Mouse (Mus musculus) stomach, embryonic 16.5 days (tissue): ENCODE results near the gene Fam207a. TPM values are rescaled to one million over a fixed set of nuclear protein-coding genes. Genes with fewer than 3 reads are reported as not detected.

Source experiments
- ATAC-seq: fragments of 200-750 bp; cut with Nextera tagmentation; 2 replicates; pipeline ENCODE4 v1.8.0; 2017; ENCODE audit warnings: moderate number of reproducible peaks, moderate TSS enrichment; ENCODE audit not compliant: insufficient read depth, low FRiP score
- H3K27ac ChIP-seq: fragments of 300-500 bp; sonication (generic); 2 replicates; pipeline ENCODE4 v1.5.1; 2014; ENCODE audit warnings: low read length
- H3K27me3 ChIP-seq: fragments of 300-500 bp; sonication (generic); 2 replicates; pipeline ENCODE4 v1.6.1; 2014; ENCODE audit warnings: low read length, control low read depth, mixed read lengths; ENCODE audit not compliant: control insufficient read depth, insufficient read depth
- H3K36me3 ChIP-seq: fragments of 300-500 bp; sonication (generic); 2 replicates; pipeline ENCODE4 v1.6.1; 2014; ENCODE audit warnings: low read length; ENCODE audit not compliant: control insufficient read depth, insufficient read depth
- H3K4me1 ChIP-seq: fragments of 300-500 bp; sonication (generic); 2 replicates; pipeline ENCODE4 v1.6.1; 2014; ENCODE audit warnings: low read length, control low read depth, mixed read lengths; ENCODE audit not compliant: control insufficient read depth, insufficient read depth
- H3K4me2 ChIP-seq: fragments of 300-500 bp; sonication (generic); 2 replicates; pipeline ENCODE4 v1.6.1; 2014; ENCODE audit warnings: low read depth, low read length, mixed read lengths
- H3K4me3 ChIP-seq: fragments of 300-500 bp; sonication (generic); replicated peaks from 2 replicates; pipeline ENCODE4 v1.5.1; 2014; ENCODE audit warnings: mild to moderate bottlenecking, low read length
- H3K9ac ChIP-seq: fragments of 300-500 bp; sonication (generic); 2 replicates; pipeline ENCODE4 v1.6.1; 2014; ENCODE audit warnings: low read length
- H3K9me3 ChIP-seq: fragments of 300-500 bp; sonication (generic); replicated peaks from 2 replicates; pipeline ENCODE4 v1.6.1; 2016; ENCODE audit warnings: low read length, control low read depth; ENCODE audit not compliant: control insufficient read depth
- WGBS: fragments of 180-500 bp; shearing (Covaris S2); extraction: QIAGEN DNeasy Blood & Tissue Kit; methylation state at CpG from one replicate; pipeline ENCODE4 v1.1.7; 2014; 5-methylcytosine and 5-hydroxymethylcytosine counted together
- polyA plus RNA-seq: library from polyadenylated mRNA; unstranded; fragments of >200 nt; fragmentation: Nextera tagmentation; extraction: Ambion mirVana; gene quantifications from 2 replicates; pipeline ENCODE4 v1.2.1, GENCODE M21; 2015

Fam207a gene
- polyA plus RNA-seq, 1 experiment from 2014 or later: 31.0 TPM

DNA sequence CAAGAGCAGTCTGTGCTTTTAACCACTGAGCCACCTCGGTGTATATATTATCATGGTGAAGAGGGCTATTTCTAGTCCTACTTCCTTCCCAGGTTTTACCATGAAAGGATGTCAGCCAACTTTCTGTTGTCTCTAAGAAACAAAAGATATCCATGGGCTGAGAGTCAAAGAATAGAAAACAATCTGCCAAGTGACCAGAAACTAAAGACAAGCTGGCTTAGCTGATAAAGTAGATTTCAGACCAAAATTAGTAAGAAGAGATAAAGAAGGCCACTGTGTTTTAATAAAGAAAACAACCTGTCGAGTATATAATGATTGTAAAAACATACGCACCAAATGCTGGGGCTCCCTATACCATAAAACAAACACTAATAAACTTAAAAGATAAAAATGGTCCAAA lies 38.7 kb downstream of the Fam207a start:
- no peak for ATAC-seq
- H3K4me1 ChIP-seq: peaks cover 5% of the 10 kb centered on the region; the same call in 1 of the 2 replicates
- WGBS: 68% methylated on average over 3 of the region's 3 CpGs

DNA sequence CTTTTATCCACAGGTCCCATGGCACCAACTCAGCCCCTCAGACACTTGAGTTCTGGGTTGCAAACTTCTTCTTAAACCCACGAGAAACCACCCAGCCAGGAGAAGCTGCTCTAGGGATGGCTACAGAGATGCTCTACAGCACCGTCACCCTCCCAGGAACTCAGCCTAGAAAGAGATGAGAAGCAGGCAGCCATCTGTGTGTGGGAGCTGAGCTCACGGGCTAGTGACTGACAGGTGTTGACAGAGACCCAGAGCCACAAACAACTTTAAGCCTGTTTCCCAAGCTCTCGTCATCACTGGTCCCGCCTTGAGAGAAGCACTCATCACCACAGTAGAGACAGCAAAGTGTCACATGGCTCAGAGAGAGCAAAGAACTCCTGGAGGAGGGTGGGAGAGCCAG lies 43.4 kb downstream of the Fam207a start:
- no peak overlapping the region for H3K4me3 ChIP-seq
- H3K9me3 ChIP-seq: no peaks in the 10 kb centered on the region
- no peaks in the 10 kb centered on the region for H3K27me3 ChIP-seq
- H3K36me3 ChIP-seq: no peaks in the 10 kb centered on the region
- 48% methylated on average over 5 of the region's 5 CpGs for WGBS
- peaks cover 22% of the 10 kb centered on the region for H3K4me1 ChIP-seq
- ATAC-seq: no peak
- no peak overlapping the region for H3K9ac ChIP-seq
- H3K4me2 ChIP-seq: no peak overlapping the region
- peak overlapping the region; percentile 1; the same call in 1 of the 2 replicates for H3K27ac ChIP-seq

More for the DNA sequence above, 38.7 kb downstream of the Fam207a start:
- H3K4me3 ChIP-seq: no peak overlapping the region
- no peaks in the 10 kb centered on the region for H3K36me3 ChIP-seq
- H3K27ac ChIP-seq: no peak overlapping the region
- H3K4me2 ChIP-seq: no peak overlapping the region
- no peaks in the 10 kb centered on the region for H3K27me3 ChIP-seq
- H3K9ac ChIP-seq: no peak overlapping the region
- H3K9me3 ChIP-seq: no peaks in the 10 kb centered on the region

DNA sequence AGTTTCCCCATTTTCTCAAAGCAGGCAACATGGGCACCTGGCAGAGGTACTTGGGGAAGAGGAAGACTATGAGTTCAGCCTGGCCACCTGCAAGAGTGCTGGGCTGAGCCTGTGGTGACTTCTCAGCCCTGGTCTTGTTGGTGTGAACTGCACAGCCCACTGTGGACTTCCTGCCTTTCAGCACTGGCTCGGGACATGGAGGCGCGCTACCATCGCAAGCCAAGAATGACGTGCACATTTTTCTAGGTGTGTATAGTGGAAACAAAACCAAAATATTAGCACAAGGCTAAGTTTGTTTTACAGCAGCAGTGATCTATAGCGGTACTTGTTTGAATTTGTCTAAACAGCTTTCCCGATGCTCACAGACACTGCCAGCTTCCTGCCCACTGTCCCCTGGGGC lies 44.1 kb downstream of the Fam207a start:
- H3K4me3 ChIP-seq: no peak overlapping the region

DNA sequence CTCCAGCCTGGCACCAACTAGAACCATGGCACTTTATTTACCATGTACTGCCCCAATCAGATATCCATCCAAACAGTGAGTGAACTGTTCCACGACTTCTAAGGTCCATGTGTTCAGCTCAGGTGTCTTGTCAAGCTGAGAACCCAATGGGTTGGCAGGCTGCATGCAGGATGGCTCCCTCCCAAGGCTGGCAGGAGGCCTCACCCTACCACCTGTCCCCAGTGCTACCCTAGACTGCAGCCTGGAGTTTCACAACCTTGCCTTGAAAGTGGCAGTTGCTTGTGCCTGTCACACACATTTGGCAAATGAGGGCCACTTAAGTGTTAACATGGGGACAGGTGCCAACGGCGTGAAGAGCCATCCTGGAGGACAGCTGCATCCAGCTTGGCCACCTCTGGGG lies 44.8 kb downstream of the Fam207a start:
- H3K27me3 ChIP-seq: no peaks in the 10 kb centered on the region
- no peaks in the 10 kb centered on the region for H3K36me3 ChIP-seq
- H3K4me1 ChIP-seq: peaks cover 28% of the 10 kb centered on the region
- H3K9ac ChIP-seq: no peak overlapping the region
- H3K9me3 ChIP-seq: no peaks in the 10 kb centered on the region
- ATAC-seq: no peak
- H3K27ac ChIP-seq: no peak overlapping the region
- WGBS: 75% methylated on average over 3 of the region's 3 CpGs
- H3K4me2 ChIP-seq: no peak overlapping the region
- H3K4me3 ChIP-seq: no peak overlapping the region

More for the DNA sequence above, 44.1 kb downstream of the Fam207a start:
- WGBS: 34% methylated on average over 7 of the region's 7 CpGs
- H3K9ac ChIP-seq: no peak overlapping the region
- H3K36me3 ChIP-seq: no peaks in the 10 kb centered on the region
- peak overlapping the region; percentile 1; the same call in 1 of the 2 replicates for H3K27ac ChIP-seq
- peak; percentile 56; the same call in 1 of the 2 replicates for ATAC-seq
- no peak overlapping the region for H3K4me2 ChIP-seq
- peaks cover 22% of the 10 kb centered on the region for H3K4me1 ChIP-seq
- no peaks in the 10 kb centered on the region for H3K27me3 ChIP-seq
- no peaks in the 10 kb centered on the region for H3K9me3 ChIP-seq

DNA sequence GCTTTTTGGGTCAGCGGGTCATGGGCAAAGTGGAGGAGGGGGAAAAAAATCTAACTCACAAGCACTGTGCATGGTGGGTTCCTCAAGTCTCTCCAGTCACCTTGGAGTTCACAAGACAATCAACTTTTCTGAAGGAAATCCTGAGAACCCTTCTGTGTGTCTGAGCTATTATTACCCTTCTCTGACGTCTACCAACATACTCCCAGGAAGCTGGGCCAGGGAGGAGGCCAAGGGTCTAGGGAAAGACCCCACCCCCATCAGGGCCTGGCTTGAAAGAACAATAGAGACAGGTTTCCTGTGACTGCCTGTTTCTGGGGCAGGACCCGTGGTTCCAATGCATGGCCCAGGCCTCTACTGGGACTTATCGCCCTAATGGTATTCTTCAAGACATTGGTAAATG lies 46.9 kb downstream of the Fam207a start:
- ATAC-seq: no peak
- no peaks in the 10 kb centered on the region for H3K9me3 ChIP-seq
- H3K27me3 ChIP-seq: no peaks in the 10 kb centered on the region
- peaks cover 40% of the 10 kb centered on the region for H3K4me1 ChIP-seq
- no peak overlapping the region for H3K27ac ChIP-seq
- H3K36me3 ChIP-seq: no peaks in the 10 kb centered on the region
- WGBS: 85% methylated on average over 4 of the region's 4 CpGs
- H3K9ac ChIP-seq: no peak overlapping the region
- H3K4me3 ChIP-seq: no peak overlapping the region
- H3K4me2 ChIP-seq: no peak overlapping the region

DNA sequence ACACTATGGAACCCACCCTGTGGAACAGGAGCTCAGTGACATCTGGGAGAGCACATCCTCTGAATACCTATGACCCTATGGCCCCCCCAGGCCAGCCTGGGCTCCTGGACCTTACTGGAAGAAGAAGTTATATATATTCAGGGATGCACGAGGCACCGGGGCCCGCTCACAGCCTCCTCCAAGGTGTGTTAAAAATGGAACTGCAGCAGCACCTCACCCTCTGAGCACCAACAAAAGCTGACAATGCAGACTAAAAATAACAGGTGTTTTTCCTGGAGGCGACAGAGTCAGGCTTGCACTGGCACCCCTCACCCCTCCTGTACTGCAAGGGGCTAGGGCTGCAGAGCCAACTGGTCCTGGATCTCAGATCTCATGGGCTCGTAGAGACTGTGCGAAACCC lies 48.2 kb downstream of the Fam207a start:
- Histone ChIP-seq H3K4me1 (peaks cover 40% of the 10 kb centered on the region), H3K36me3 (no peaks in the 10 kb centered on the region), H3K4me3 (no peak overlapping the region), H3K9me3 (no peaks in the 10 kb centered on the region), H3K27me3 (no peaks in the 10 kb centered on the region), H3K4me2 (no peak overlapping the region), H3K9ac (no peak overlapping the region), H3K27ac (no peak overlapping the region)
- no peak for ATAC-seq
- 79% methylated on average over 6 of the region's 6 CpGs for WGBS

DNA sequence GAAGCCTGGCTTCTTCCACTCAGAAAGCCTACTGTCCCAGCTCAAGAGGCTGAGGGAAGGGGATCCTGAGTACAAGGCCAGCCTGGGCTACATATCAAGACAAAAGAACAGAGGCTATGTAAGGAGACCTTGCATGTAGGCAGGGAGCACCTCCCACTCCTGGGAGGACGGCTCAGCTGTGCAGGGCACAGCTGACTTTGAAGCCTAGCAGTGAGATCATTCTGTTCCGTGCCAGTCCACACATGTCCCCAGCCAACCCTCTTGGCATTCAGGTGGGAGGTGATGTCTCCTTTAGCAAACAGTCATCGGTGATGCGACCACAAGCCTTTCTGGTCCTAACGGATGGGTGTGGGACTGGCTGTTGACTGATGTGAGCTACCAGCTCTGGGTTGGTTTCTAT lies 49.7 kb downstream of the Fam207a start:
- Histone ChIP-seq H3K4me1 (peaks cover 25% of the 10 kb centered on the region; the same call in 1 of the 2 replicates), H3K36me3 (no peaks in the 10 kb centered on the region), H3K27ac (peak overlapping the region; percentile 48; the same call in 1 of the 2 replicates), H3K4me2 (no peak overlapping the region), H3K4me3 (no peak overlapping the region), H3K27me3 (no peaks in the 10 kb centered on the region), H3K9me3 (no peaks in the 10 kb centered on the region), H3K9ac (no peak overlapping the region)
- no peak for ATAC-seq
- 67% methylated on average over 5 of the region's 5 CpGs for WGBS

DNA sequence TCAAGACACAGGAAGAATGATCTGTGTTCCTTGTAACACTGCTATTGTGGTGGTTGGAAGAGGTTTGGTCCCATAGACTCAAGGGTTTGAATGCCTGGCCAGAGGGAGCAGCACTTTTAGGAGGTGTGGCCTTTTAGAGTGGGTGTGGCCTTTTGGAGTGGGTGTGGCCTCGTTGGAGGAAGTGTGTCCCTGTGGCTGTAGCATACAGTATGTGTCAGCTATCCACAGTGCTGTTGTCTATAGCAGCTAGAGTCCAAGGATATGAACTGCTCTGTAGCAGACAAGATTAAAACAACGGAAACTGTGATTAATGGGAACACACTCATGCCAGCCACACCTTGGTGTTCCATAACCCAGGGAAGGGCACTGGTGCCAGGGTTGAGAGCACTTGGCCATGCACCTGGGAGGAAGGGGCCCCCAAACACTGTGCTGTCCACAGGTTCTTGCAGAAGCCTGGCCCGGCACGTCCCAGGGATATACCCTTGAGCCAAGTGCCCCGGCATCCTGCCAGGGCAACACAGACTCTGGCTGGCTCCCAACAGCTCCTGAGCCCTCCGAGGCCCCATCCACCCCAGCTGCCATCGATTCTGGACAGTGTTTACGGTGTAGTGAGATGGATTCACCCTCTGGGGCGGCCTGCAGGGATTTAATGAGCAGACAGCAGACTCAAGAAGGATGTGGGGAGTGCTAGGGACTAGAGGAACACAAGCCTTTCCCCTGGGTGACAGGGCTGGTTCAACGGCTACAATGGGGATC lies 51.2 kb downstream of the Fam207a start:
- Histone ChIP-seq H3K36me3 (no peaks in the 10 kb centered on the region), H3K4me3 (no peak overlapping the region), H3K4me1 (peaks cover 19% of the 10 kb centered on the region; the same call in 1 of the 2 replicates), H3K4me2 (no peak overlapping the region; the same call in 1 of the 2 replicates), H3K9ac (no peak overlapping the region), H3K9me3 (no peaks in the 10 kb centered on the region), H3K27ac (peak overlapping the region; percentile 73), H3K27me3 (no peaks in the 10 kb centered on the region)
- 42% methylated on average over 10 of the region's 10 CpGs for WGBS
- peak; percentile 70; the same call in 1 of the 2 replicates for ATAC-seq

DNA sequence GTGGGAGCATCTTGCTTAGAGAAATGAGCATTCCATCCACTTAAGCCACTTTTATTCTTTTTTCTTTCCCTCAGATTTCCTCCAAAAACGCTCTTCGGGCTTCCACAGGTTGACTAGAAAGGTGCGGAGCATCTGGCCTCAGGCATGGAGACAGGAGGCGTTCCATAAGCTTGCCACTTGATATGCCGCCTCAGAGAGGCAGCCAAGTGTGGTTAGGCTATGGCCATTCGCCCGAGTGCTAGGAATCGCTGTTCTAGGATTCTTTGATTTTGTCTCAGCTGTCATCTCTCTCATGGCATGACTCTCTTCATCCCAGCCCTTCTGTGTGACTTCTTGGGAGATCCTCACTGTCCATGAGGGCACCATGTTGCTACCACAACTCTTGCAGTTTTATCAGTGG lies 54.4 kb downstream of the Fam207a start:
- H3K9me3 ChIP-seq: no peaks in the 10 kb centered on the region
- ATAC-seq: no peak

More for the DNA sequence above, 54.4 kb downstream of the Fam207a start:
- WGBS: 90% methylated on average over 8 of the region's 8 CpGs
- Histone ChIP-seq H3K4me3 (no peak overlapping the region), H3K36me3 (no peaks in the 10 kb centered on the region), H3K27me3 (no peaks in the 10 kb centered on the region), H3K4me1 (peaks cover 16% of the 10 kb centered on the region; the same call in 1 of the 2 replicates), H3K9ac (no peak overlapping the region), H3K4me2 (no peak overlapping the region), H3K27ac (no peak overlapping the region)
